Mouse (Mus musculus): ENCODE results near the gene Acad12.

Acad12 gene

DNA sequence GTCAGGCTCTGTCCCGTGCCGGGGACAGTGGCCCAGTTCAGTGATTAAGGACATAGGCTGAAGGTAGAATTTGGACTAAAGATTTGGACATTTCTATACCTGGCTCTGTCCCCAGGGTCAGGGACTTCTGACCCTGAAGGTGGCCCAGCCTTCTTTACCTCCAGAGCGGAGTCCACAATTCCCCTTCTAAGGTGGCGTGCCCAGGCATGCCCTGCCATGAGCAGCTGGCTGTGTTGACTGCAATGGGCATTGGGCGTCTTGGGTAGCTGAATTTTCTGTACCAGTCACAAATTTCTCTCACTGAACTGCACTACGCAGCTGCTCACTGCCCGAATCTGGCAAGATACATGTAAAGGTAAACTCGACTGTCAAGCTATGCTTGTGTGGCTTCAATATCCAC lies 36.8 kb downstream of the Acad12 start:
- DNase-seq = peak in 1 of 2 experiments; percentile 23

DNA sequence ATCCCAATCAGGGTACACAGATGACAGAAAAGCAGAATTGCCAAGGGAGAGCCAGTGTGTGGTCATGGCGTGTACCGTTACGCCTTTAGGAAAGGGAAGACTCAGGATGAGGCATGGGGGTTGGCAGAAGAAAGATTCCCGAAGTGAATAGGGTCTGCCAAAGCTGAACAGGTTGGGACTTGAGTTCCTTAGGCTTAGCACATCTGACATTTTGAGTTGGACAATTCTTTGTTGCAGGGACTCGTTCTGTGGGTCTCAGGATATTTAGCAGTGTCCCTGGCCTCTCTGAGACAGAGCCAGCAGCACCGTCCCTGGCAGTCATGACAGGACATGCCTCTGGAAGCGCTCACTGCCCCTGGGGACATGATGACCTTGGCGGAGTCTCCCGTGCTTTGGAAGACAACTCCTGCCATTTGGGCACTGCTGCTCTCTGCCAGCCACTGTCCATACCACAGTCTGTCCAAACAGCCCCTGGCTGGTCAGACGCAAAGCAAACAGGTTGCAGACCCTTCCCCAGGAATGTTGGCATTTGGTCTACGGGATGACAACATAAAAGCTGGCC lies 41.7 kb downstream of the Acad12 start:
- no peak for DNase-seq

- no peak for DNase-seq
Measured at GRCm38 (mm10) chr5:121575867-121576266, 42.9 kb downstream of the Acad12 start.

GRCm38 (mm10) chr5:121574145-121574544 lies 44.6 kb downstream of the Acad12 start:
- DNase-seq = no peak

- peak; percentile 31 to 59 for DNase-seq
Measured at GRCm38 (mm10) chr5:121570787-121571186, 48.0 kb downstream of the Acad12 start.

DNA sequence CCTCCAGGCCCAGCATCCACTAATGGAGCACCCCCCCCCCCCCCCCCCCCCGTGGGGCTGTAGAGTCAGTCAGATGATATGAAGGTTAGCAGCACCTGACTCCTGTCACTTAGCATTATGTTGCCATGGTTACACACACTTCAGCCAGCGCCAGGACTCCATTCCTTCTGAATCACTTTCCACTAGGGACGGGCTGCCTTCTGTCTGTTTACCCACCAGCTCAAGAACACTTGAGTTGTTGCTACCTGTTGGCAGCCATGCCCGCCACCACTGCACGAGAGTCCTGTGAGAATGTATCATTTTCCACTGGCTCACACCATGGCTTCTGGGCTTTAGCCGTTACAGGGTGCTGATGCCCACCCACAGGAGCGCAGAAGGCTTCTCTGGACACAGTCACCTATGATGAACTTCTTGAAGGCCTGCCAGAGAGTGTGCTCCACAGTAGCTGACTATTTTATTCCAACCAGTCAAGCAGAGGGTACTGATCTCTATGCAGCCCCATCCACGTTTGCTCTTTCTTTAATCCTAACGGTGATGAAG lies 48.8 kb downstream of the Acad12 start:
- DNase-seq = no peak

DNA sequence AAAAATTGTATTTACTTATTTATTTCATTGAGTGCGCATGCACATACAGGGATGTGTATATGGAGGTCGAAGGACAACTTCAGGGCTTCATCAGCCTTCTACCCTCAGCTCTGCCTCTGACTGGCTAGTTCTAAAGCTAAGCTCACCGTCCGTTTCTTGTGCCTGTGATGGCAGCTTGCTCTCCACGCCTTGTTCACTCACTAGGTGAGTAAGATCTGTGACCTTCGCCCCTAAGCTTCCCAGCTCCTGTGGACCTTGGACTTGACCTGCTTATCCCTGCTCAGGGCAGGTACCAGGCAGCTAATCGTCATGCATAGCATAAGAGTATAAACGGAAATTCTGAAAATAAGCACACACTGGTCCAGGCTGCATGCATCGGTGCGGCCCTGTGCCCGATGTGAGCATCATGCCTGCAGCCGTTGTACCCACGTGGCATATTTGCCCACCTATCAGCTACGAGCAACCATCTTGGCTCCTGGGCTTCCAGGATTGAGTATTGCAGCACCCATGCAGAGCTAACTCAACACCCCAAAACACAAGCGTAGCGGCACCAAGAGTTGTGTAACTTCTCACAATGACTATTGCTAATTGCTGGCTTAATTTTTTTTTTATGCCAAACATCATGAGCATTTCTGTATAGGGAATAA lies 52.6 kb downstream of the Acad12 start:
- DNase-seq = peak; percentile 70 to 84

- DNase-seq = peak; percentile 89 to 96
Measured at GRCm38 (mm10) chr5:121564468-121564895, 54.3 kb downstream of the Acad12 start.

DNA sequence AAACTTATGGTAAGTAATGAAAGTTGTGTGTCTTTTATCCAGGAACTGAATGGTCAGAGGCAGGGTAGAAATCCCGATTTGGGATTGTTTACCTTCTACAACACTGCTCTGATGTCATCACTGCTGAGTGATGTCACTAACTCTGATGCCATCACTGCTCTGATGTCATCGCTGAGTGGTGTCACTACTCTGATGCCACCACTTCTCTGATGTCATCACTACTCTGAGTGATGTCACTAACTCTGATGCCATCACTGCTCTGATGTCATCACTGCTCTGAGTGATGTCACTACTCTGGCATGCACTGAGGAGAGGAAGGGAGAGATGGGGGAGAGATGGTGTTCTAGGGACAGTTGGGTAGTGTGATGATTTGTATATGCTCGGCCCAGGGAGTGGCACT lies 56.3 kb downstream of the Acad12 start:
- DNase-seq = no peak

DNA sequence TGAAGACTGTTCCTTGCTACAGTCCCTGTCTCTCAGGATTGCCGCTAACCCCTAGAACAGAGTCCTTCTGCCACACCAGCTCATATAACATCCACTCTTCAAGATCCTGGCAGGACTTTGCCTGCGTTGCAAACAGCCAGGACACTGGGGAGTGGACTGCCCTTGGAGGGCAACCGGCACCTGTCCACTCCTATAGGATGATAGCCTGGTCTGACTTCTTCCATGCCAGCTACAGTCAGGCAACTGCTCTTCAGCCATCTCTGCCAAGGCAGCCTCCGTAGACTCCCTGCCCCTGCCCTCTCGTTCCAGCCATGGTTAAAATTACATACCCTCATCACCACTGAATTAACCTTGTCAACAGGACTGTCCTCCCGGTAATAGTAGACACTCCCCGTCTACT lies 69.5 kb downstream of the Acad12 start:
- peak; percentile 41 to 45 for DNase-seq

DNA sequence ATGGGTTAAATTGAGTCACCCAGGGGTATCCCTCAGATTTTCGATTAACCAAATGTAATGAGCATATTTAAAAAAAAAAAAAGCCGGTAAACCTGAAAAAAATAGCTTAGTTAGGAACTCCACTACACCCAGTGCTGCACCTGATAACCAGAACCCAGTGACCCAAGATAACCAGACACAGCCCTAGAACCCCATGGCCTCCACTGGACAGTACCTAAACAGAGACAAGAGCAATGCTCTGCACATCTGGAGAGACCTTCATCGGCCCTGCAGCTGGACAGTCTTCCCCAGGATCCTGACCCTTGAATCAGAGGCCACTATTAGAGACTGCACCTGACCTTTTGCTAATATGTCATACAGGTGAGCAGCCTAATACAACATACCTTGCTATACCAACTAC lies 71.7 kb downstream of the Acad12 start:
- DNase-seq = no peak

All from kidney, postnatal 36 days (tissue).